8 mouse cellular contexts compared by ENCODE assay signal in genomic region chr5:143363678-143364615, GRCm38 (mm10). TPM values are rescaled to one million over a fixed set of nuclear protein-coding genes. Genes with fewer than 3 reads are reported as not detected.
A peak's percentile ranks its signal among the peaks of the same experiment; 100 is the strongest.
DNase-seq lines count a peak whose midpoint lies in the region; ATAC-seq lines count a peak whose summit lies in the region.

No protein-coding gene starts in this region.

- H3K27me3 ChIP-seq in heart, embryonic 14.5 days (ENCODE audit: control insufficient read depth, insufficient read depth, low read length) = peaks cover 26% of the 10 kb centered on the region
- peaks cover 55% of the 10 kb centered on the region for H3K27me3 ChIP-seq in hindbrain, embryonic 12.5 days
- peaks cover 21% of the 10 kb centered on the region for H3K27me3 ChIP-seq in lung, embryonic 16.5 days (ENCODE audit: control insufficient read depth, insufficient read depth, low read depth, low read length)

- no peak for DNase-seq in heart, postnatal 25 days (ENCODE audit: low spot score)
- DNase-seq in embryo, embryonic 10.5 days (ENCODE audit: low spot score) = peak; percentile 81
- DNase-seq in T-cell, adult 2 months (ENCODE audit: low spot score) = no peak
- no peak for DNase-seq in spleen, postnatal 14 days (ENCODE audit: low spot score in 2 of 2)
- no peak for DNase-seq in cerebellum, adult 18-20 months

- peak overlapping the region; percentile 96 for H3K4me2 ChIP-seq in heart, embryonic 14.5 days (ENCODE audit: low read length)
- H3K4me2 ChIP-seq in hindbrain, embryonic 12.5 days (replicated peaks) = peak overlapping the region; percentile 91
- peak overlapping the region; percentile 91 for H3K4me2 ChIP-seq in lung, embryonic 16.5 days (ENCODE audit: low read depth, low read length)

- no peaks in the 10 kb centered on the region for H3K9me3 ChIP-seq in heart, embryonic 14.5 days (ENCODE audit: control insufficient read depth, low read length)
- no peaks in the 10 kb centered on the region for H3K9me3 ChIP-seq in hindbrain, embryonic 12.5 days (replicated peaks)
- H3K9me3 ChIP-seq in lung, embryonic 16.5 days (ENCODE audit: control insufficient read depth, low read length) = no peaks in the 10 kb centered on the region

- peaks cover 2 to 10% of the 10 kb centered on the region in 2 experiments; a peak in 2 of 4 replicates for H3K4me1 ChIP-seq in heart, embryonic 14.5 days (ENCODE audit: control insufficient read depth in 2 of 2, insufficient read depth in 2 of 2, low read length in 2 of 2)
- peaks cover 15% of the 10 kb centered on the region for H3K4me1 ChIP-seq in hindbrain, embryonic 12.5 days
- peaks cover 4% of the 10 kb centered on the region for H3K4me1 ChIP-seq in lung, embryonic 16.5 days (replicated peaks; ENCODE audit: control insufficient read depth, insufficient read depth, low read length)

- H3K27ac ChIP-seq in heart, embryonic 14.5 days (replicated peaks in 1 of 2; ENCODE audit: control insufficient read depth in 1 of 2, insufficient read depth in 1 of 2, low read depth in 2 of 2, low read length in 2 of 2) = no peak overlapping the region
- no peak overlapping the region for H3K27ac ChIP-seq in hindbrain, embryonic 12.5 days
- no peak overlapping the region for H3K27ac ChIP-seq in lung, embryonic 16.5 days (ENCODE audit: low read length)

- intact Hi-C loops in heart, postnatal 25 days (cut with DNase I) = no loop called here

- no peaks in the 10 kb centered on the region for H3K36me3 ChIP-seq in heart, embryonic 14.5 days (ENCODE audit: control insufficient read depth, insufficient read depth, low read length)
- no peaks in the 10 kb centered on the region for H3K36me3 ChIP-seq in hindbrain, embryonic 12.5 days
- no peaks in the 10 kb centered on the region for H3K36me3 ChIP-seq in lung, embryonic 16.5 days (ENCODE audit: control insufficient read depth, insufficient read depth, low read length)

- peak overlapping the region; percentile 68 for H3K9ac ChIP-seq in heart, embryonic 14.5 days (ENCODE audit: low read length)
- peak overlapping the region; percentile 68 for H3K9ac ChIP-seq in hindbrain, embryonic 12.5 days
- peak overlapping the region; percentile 62 for H3K9ac ChIP-seq in lung, embryonic 16.5 days (ENCODE audit: low read length)

- 0% methylated on average over 47 of the region's 47 CpGs for WGBS in heart, embryonic 14.5 days
- under 1% methylated on average over 47 of the region's 47 CpGs for WGBS in hindbrain, embryonic 12.5 days
- under 1% methylated on average over 47 of the region's 47 CpGs for WGBS in lung, embryonic 16.5 days

- peak; percentile 57; the same call in 1 of the 2 replicates for ATAC-seq in heart, embryonic 14.5 days (ENCODE audit: insufficient number of reproducible peaks, insufficient read depth, low FRiP score, low read depth)
- ATAC-seq in hindbrain, embryonic 12.5 days (ENCODE audit: low FRiP score) = peak; percentile 74
- ATAC-seq in lung, embryonic 16.5 days (ENCODE audit: low read depth) = peak; percentile 83

- H3K4me3 ChIP-seq in heart, embryonic 14.5 days (ENCODE audit: control insufficient read depth in 1 of 2, insufficient read depth in 1 of 2, low read depth in 1 of 2, low read length in 2 of 2) = peak overlapping the region; percentile 43 to 52
- peak overlapping the region; percentile 46 for H3K4me3 ChIP-seq in hindbrain, embryonic 12.5 days
- peak overlapping the region; percentile 53 for H3K4me3 ChIP-seq in lung, embryonic 16.5 days (ENCODE audit: low read length)

RNA-seq across cellular contexts. Expression of gene Grid2ip, which starts 6.8 kb away (rescaled TPM):
- polyA plus RNA-seq in heart, embryonic 14.5 days (2014; fragmentation: Nextera tagmentation; extraction: Ambion mirVana) = 0.09 and 0.18 TPM in 2 replicates
- not detected for total RNA-seq in heart, postnatal 25 days (2021)
- 0.08 and 0.95 TPM in 2 replicates for polyA plus RNA-seq in hindbrain, embryonic 12.5 days (2016; fragmentation: Nextera tagmentation; extraction: Ambion mirVana)
- 0.04 TPM in 1 of 2 replicates, not detected in the other for polyA plus RNA-seq in lung, embryonic 16.5 days (2015; fragmentation: Nextera tagmentation; extraction: Ambion mirVana)

RNA-seq across cellular contexts. Expression of gene Zdhhc4, which starts 34.9 kb away (rescaled TPM):
- polyA plus RNA-seq in heart, embryonic 14.5 days (2014; fragmentation: Nextera tagmentation; extraction: Ambion mirVana) = 58.7 and 60.1 TPM in 2 replicates
- 10 to 100 TPM; 26.4 to 29.8 TPM for total RNA-seq in heart, postnatal 25 days (2021)
- polyA plus RNA-seq in hindbrain, embryonic 12.5 days (2016; fragmentation: Nextera tagmentation; extraction: Ambion mirVana) = 75.3 and 79.6 TPM in 2 replicates
- 72.7 and 79.2 TPM in 2 replicates for polyA plus RNA-seq in lung, embryonic 16.5 days (2015; fragmentation: Nextera tagmentation; extraction: Ambion mirVana)

RNA-seq across cellular contexts. Expression of gene Kdelr2, which starts 39.7 kb away (rescaled TPM):
- 228 and 254 TPM in 2 replicates for polyA plus RNA-seq in heart, embryonic 14.5 days (2014; fragmentation: Nextera tagmentation; extraction: Ambion mirVana)
- total RNA-seq in heart, postnatal 25 days (2021) = 10 to 100 TPM; 55.6 to 58.0 TPM
- 210 and 236 TPM in 2 replicates for polyA plus RNA-seq in hindbrain, embryonic 12.5 days (2016; fragmentation: Nextera tagmentation; extraction: Ambion mirVana)
- 320 and 341 TPM in 2 replicates for polyA plus RNA-seq in lung, embryonic 16.5 days (2015; fragmentation: Nextera tagmentation; extraction: Ambion mirVana)

RNA-seq across cellular contexts. Expression of gene E130309D02Rik, which starts 48.8 kb away (rescaled TPM):
- polyA plus RNA-seq in heart, embryonic 14.5 days (2014; fragmentation: Nextera tagmentation; extraction: Ambion mirVana) = 17.7 and 18.4 TPM in 2 replicates
- total RNA-seq in heart, postnatal 25 days (2021) = 10 to 100 TPM; 14.1 to 17.2 TPM
- 48.0 and 55.2 TPM in 2 replicates for polyA plus RNA-seq in hindbrain, embryonic 12.5 days (2016; fragmentation: Nextera tagmentation; extraction: Ambion mirVana)
- 32.3 and 33.0 TPM in 2 replicates for polyA plus RNA-seq in lung, embryonic 16.5 days (2015; fragmentation: Nextera tagmentation; extraction: Ambion mirVana)
